Mouse (Mus musculus): ENCODE data around the gene Kmt2d. TPM values are rescaled to one million over a fixed set of nuclear protein-coding genes. Genes with fewer than 3 reads are reported as not detected.
"Not testable (repeated sequence)": the region's sequence is repeated elsewhere in the genome, so short reads cannot be mapped to it uniquely, and the experiment has no call there.

The Kmt2d gene
- polyA plus RNA-seq (2015; fragmentation: Nextera tagmentation; extraction: Ambion mirVana): 12.3 and 13.3 TPM in 2 replicates

DNA sequence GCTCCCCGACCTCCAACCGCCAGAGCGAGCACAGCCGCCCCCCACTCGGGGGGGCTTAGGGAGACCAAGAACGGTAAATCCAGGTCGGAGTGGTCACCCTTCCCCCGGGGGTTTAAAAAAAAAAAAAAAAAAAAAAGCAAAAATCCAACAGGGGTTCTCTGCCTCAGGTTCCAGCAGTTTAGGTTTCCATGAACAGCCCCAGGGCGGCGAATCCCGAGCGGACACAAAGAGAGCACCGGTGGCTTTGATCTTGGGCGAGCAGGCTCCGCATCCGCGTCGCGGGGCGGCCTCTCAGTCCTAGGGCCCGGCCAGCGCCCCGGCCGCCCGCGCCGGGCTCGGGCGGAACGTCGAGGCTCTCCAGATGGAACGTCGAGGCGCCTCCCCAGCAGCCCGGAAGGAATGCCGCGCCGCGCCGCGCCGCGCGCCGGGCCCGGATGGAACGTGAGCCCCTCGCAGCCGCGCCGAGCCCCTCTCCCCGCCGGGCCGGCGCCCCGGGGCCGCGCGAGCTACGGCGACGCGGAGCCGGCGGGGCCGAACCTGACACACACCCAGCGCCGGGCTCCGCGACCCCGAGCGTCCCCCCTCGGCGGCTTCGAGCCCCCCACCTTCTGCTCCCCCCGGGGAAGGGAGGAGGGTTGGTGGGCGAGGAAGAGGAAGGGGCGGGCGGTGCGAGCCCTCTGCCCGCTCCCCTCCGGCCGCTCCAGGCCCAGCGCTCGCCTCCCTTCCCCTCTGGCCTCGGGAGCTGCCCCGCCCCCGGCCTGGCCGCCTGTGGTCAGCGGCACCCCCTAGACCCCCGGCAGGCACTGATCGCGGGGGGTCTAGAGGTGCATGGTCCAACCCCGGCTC, at the start of gene Kmt2d:
Gene Kmt2d (minus strand): TSS at position 135 of the 846 bp plus-strand sequence.
- Histone ChIP-seq H3K4me1 (peaks cover 42% of the 10 kb centered on the region), H3K4me3 (replicated peaks) (peak within 1 kb of the TSS; percentile 99), H3K36me3 (peaks cover 4% of the 10 kb centered on the region), H3K27ac (peak within 1 kb of the TSS; percentile 98), H3K4me2 (peak within 1 kb of the TSS; percentile 97), H3K27me3 (no peaks in the 10 kb centered on the region), H3K9ac (peak within 1 kb of the TSS; percentile 99), H3K9me3 (replicated peaks) (no peaks in the 10 kb centered on the region)
- WGBS: under 1% methylated on average over 70 of the region's 94 CpGs
- peak; percentile 69 for ATAC-seq (replicated peaks; ENCODE audit: low FRiP score)

DNA sequence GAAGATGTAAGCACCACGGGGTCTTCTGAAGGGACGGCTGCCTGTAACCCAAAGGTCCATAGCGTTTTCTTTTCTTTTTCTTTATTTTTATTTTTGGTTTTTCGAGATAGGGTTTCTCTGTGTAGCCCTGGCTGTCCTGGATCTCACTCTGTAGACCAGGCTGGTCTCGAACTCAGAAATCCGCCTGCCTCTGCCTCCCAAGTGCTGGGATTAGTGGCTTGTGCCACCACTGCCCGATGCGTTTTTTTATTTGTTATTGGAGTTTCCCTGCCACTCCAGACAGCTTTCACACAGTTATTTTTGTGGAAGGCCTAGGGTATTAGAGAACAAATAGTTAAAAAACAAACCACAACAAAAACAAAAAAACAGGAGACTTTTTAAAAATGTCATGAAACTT, 47.5 kb upstream of the Kmt2d start:
- H3K4me2 ChIP-seq: peak overlapping the region; percentile 90
- 23% methylated on average over 8 of the region's 8 CpGs for WGBS
- H3K9me3 ChIP-seq (replicated peaks); ATAC-seq (replicated peaks; ENCODE audit: low FRiP score); H3K27me3 ChIP-seq; H3K36me3 ChIP-seq: not testable (repeated sequence)
- H3K4me3 ChIP-seq (replicated peaks): peak overlapping the region; percentile 94
- H3K9ac ChIP-seq: peak overlapping the region; percentile 79
- H3K27ac ChIP-seq: peak overlapping the region; percentile 98
- H3K4me1 ChIP-seq: peaks cover 23% of the 10 kb centered on the region

DNA sequence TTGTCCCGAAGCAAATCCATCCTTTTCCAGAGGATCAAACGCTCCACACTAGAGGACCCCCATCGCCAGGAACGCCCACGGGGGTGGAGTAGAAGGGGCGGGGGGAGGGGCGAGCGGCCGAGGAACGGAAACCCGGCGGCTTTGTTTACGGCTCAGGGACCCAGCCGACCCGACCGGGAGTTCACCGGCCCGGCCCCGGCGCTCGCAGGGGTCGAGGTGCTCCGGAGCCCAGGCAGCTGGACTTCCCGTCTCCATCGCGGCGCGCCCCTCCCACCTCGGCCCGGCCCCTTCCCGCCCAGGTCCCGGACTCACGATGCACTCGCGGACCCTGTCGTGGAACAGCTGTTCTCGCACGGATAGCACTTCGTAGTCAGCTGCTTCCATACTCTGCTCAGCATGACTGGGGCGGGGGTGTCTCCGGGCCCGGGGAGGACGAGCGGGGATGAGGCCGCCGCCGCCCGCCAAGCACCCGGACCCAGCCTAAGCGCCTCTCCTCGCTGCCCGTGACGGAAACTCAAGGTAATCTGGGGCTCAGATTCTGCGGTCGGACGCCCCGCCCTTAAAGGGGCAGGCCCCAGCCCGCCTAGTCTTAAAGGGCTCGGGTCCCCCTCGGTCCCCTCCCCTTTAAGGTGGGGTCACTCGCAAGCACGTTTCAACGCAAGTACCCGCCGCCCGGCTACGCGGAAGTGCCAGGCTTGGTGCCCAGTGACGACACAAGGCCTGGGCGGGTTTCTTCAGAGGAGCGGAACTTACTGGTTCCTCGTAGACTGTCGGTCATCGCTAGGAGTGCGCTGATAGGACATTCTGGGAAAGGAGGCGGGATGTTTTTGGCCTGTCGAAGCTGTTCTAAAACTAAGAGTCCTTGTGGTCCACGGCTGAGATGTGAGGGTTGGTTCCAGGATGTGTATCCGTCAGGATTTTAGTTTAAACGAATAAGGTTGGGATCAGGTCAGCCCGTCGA, 46.8 kb upstream of the Kmt2d start, which contains the start of gene Lmbr1l:
Gene Lmbr1l (minus strand): TSS at position 694 of the 961 bp plus-strand sequence.
- Histone ChIP-seq H3K4me1 (peaks cover 23% of the 10 kb centered on the region), H3K27me3 (no peaks in the 10 kb centered on the region), H3K36me3 (peaks cover 11% of the 10 kb centered on the region), H3K4me3 (replicated peaks) (peak within 1 kb of the TSS; percentile 94), H3K27ac (peak within 1 kb of the TSS; percentile 98), H3K9ac (peak within 1 kb of the TSS; percentile 79), H3K9me3 (replicated peaks) (no peaks in the 10 kb centered on the region), H3K4me2 (peak within 1 kb of the TSS; percentile 90)
- under 1% methylated on average over 76 of the region's 82 CpGs for WGBS
- peak; percentile 98 for ATAC-seq (replicated peaks; ENCODE audit: low FRiP score)

DNA sequence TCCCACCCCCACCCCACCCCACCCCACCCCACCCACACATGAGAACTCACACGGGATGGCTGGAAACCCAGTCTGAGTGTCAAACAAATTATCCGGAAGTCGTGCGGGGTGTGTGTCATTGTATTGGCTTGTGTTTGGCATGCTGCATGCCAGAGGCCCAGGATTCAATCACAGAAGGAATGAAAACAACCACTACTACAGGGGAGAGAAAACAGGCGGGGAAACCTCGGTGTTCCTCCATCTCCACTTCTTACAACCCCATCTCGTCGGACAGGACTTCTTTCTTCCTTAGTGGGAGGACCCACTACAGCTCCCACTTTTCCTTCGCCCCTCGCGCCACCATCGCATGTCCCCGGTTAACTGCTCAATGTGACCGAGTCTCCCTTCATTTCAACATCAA, 46.1 kb upstream of the Kmt2d start:
- peak overlapping the region; percentile 79 for H3K9ac ChIP-seq
- peak overlapping the region; percentile 94 for H3K4me3 ChIP-seq (replicated peaks)
- peaks cover 23% of the 10 kb centered on the region for H3K4me1 ChIP-seq
- no peak for ATAC-seq (replicated peaks; ENCODE audit: low FRiP score)
- peak overlapping the region; percentile 90 for H3K4me2 ChIP-seq
- peaks cover 18% of the 10 kb centered on the region for H3K36me3 ChIP-seq
- no peaks in the 10 kb centered on the region for H3K9me3 ChIP-seq (replicated peaks)
- H3K27ac ChIP-seq: peak overlapping the region; percentile 98
- WGBS: 0% methylated on average over 14 of the region's 14 CpGs
- H3K27me3 ChIP-seq: no peaks in the 10 kb centered on the region

DNA sequence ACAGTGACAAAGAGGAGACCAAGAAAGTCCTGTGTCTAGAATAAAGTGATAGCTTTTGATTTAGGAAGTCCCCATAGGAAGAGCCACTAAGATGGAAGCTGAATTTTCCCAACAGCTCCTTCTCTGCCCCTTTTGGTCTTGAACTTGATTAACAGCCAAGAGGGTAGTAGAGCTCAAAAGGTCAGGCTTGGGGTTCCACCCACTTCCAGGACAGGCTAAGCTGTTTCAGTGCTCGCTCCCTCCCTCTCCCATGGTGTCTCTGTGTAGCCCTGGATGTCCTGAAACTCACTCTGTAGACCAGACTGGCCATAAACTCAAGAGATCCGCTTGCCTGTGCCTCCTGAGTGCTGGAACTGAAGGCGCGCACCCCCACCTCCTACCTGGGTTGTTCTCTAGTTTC, 45.0 kb upstream of the Kmt2d start:
- Histone ChIP-seq H3K9me3 (replicated peaks) (no peaks in the 10 kb centered on the region), H3K4me2 (0 out of 2 replicates have a peak overlapping the region, but pooled peaks have one; percentile 90), H3K4me1 (peaks cover 23% of the 10 kb centered on the region), H3K9ac (no peak overlapping the region), H3K27ac (no peak overlapping the region), H3K36me3 (peaks cover 29% of the 10 kb centered on the region), H3K4me3 (replicated peaks) (0 out of 2 replicates have a peak overlapping the region, but pooled peaks have one; percentile 94), H3K27me3 (no peaks in the 10 kb centered on the region)
- ATAC-seq (replicated peaks; ENCODE audit: low FRiP score): no peak
- WGBS: 75% methylated on average over 4 of the region's 4 CpGs

DNA sequence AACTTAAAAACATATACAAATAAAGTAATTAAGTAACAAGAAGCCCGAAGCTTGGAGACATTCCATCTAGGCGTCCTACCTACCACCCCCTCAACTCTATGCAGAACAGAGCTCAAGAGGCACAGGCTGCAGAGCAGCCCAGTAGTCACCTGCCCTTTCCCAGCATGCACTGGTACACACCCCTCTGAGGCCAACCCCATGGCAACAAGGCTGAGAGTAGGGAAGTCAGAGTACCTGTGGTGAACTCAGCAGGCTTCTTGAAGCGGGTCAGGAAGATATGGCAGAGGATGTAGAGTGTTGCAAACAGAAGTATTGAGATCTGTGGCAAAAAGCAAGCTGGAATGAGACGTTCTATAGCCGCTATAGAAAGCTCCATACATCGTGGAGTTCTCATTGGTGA, 43.9 kb upstream of the Kmt2d start:
- H3K4me3 ChIP-seq (replicated peaks): no peak overlapping the region
- H3K27me3 ChIP-seq: no peaks in the 10 kb centered on the region
- no peak overlapping the region for H3K27ac ChIP-seq
- 89% methylated on average over 6 of the region's 6 CpGs for WGBS
- no peak for ATAC-seq (replicated peaks; ENCODE audit: low FRiP score)
- H3K9me3 ChIP-seq (replicated peaks): no peaks in the 10 kb centered on the region
- H3K4me2 ChIP-seq: no peak overlapping the region
- H3K9ac ChIP-seq: no peak overlapping the region
- peaks cover 40% of the 10 kb centered on the region for H3K36me3 ChIP-seq
- peaks cover 23% of the 10 kb centered on the region for H3K4me1 ChIP-seq

GRCm38 (mm10) chr15:98904692-98905091, 33.7 kb upstream of the Kmt2d start:
- Histone ChIP-seq H3K36me3 (peaks cover 63% of the 10 kb centered on the region), H3K4me3 (replicated peaks) (no peak overlapping the region), H3K9me3 (replicated peaks) (no peaks in the 10 kb centered on the region), H3K4me1 (no peaks in the 10 kb centered on the region), H3K9ac (no peak overlapping the region), H3K4me2 (no peak overlapping the region), H3K27ac (no peak overlapping the region), H3K27me3 (peaks cover 13% of the 10 kb centered on the region; the same call in 1 of the 2 replicates)
- WGBS: 27% methylated on average over 10 of the region's 10 CpGs
- ATAC-seq (replicated peaks; ENCODE audit: low FRiP score): 0 out of 2 replicates have a peak, but pooled peaks have one; percentile 25

- Histone ChIP-seq H3K27ac (no peak overlapping the region), H3K4me3 (replicated peaks) (no peak overlapping the region)
- 90% methylated on average over 2 of the region's 2 CpGs for WGBS
These were observed 31.6 kb upstream of the Kmt2d start for GRCm38 (mm10) chr15:98902600-98902999.

DNA sequence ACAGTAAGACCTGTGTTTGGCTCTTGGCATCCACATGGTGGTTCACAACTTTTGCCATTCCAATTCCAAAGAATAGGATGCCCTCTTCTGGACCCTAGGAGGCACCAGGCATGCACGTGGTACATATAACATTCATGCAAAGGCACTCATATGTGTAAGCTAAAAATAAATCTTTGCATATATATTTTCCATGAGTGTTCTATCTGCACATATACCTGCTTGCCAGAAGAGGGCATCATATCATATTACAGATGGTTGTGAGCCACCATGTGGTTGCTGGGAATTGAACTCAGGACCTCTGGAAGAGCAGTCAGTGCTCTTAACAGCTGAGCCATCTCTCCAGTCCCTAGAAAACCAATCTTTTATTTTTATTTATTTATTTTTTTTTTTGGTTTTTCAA, 30.5 kb upstream of the Kmt2d start:
- H3K4me2 ChIP-seq: no peak overlapping the region
- H3K4me1 ChIP-seq: peaks cover 20% of the 10 kb centered on the region
- ATAC-seq (replicated peaks; ENCODE audit: low FRiP score): no peak
- peaks cover 33% of the 10 kb centered on the region for H3K36me3 ChIP-seq
- WGBS: 56% methylated on average over 1 of the region's 1 CpGs
- H3K27ac ChIP-seq: no peak overlapping the region
- peaks cover 44% of the 10 kb centered on the region for H3K27me3 ChIP-seq
- H3K9ac ChIP-seq: no peak overlapping the region
- H3K4me3 ChIP-seq (replicated peaks): no peak overlapping the region
- H3K9me3 ChIP-seq (replicated peaks): no peaks in the 10 kb centered on the region

More at GRCm38 (mm10) chr15:98902600-98902999, 31.6 kb upstream of the Kmt2d start:
- Histone ChIP-seq H3K27me3 (peaks cover 34% of the 10 kb centered on the region), H3K36me3 (peaks cover 42% of the 10 kb centered on the region), H3K9ac (no peak overlapping the region), H3K9me3 (replicated peaks) (no peaks in the 10 kb centered on the region), H3K4me1 (peaks cover 12% of the 10 kb centered on the region), H3K4me2 (no peak overlapping the region)
- ATAC-seq (replicated peaks; ENCODE audit: low FRiP score): no peak

DNA sequence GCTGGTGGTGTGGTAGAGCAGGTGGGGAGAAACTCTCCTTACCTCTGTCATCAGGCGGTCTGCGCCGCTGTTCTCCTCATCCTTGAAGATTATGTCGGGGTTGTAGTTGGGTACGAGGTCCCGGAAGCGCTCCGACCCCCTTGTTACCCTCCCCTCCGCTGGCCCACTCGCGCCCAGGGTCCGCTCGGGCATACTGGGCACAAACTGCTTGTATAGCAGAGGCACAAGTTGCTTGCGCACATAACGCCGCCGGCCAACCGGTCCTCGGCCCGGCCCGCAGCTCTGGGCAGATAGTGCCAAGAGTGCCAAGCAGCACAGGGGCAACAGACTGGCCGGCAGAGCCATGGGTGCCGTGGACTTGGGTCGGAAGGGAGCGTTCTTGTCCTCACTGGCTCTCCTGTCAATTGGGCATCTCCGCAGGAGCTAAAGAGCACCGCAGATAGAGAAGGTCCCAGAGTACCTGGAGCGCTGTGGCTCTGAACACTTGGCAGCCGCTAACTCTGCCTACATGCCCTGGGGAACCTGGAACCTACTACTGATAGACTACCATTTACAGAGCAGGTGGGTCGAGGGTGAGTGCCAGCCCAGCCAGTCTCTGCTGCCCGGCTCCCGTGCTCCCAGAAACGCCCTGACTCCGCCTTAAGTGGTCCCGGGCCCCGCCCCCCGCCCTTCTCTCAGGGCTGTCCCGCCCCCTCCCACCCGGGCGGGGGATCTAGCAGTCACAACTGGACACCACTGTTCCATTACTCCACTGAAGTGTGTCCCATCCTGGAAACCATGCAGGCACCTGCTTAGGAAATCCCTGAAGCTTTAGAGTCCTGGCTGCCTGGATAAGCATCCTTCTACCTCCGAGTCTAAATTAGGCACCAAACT, 27.2 kb upstream of the Kmt2d start, which contains the start of gene Dhh:
Gene Dhh (minus strand): TSS at position 613 of the 873 bp plus-strand sequence.
- WGBS: 1% methylated on average over 41 of the region's 41 CpGs
- H3K27ac ChIP-seq: no peak within 1 kb of the TSS
- H3K4me2 ChIP-seq: peak within 1 kb of the TSS; percentile 62
- peak within 1 kb of the TSS; percentile 8; the same call in 1 of the 2 replicates for H3K9ac ChIP-seq
- peak within 1 kb of the TSS; percentile 34 for H3K4me3 ChIP-seq (replicated peaks)
- H3K4me1 ChIP-seq: peaks cover 50% of the 10 kb centered on the region
- ATAC-seq (replicated peaks; ENCODE audit: low FRiP score): peak; percentile 52
- no peaks in the 10 kb centered on the region for H3K9me3 ChIP-seq (replicated peaks)
- peaks cover 3% of the 10 kb centered on the region for H3K36me3 ChIP-seq
- peaks cover 78% of the 10 kb centered on the region for H3K27me3 ChIP-seq

- no peaks in the 10 kb centered on the region for H3K36me3 ChIP-seq
- H3K9ac ChIP-seq: no peak overlapping the region
- H3K27me3 ChIP-seq: peaks cover 85% of the 10 kb centered on the region
- H3K4me1 ChIP-seq: peaks cover 50% of the 10 kb centered on the region
- no peaks in the 10 kb centered on the region for H3K9me3 ChIP-seq (replicated peaks)
- ATAC-seq (replicated peaks; ENCODE audit: low FRiP score): no peak
- WGBS: 2% methylated on average over 10 of the region's 10 CpGs
- peak overlapping the region; percentile 62 for H3K4me2 ChIP-seq
- peak overlapping the region; percentile 34 for H3K4me3 ChIP-seq (replicated peaks)
- no peak overlapping the region for H3K27ac ChIP-seq
These were observed 26.5 kb upstream of the Kmt2d start for GRCm38 (mm10) chr15:98897495-98897894.

Data from kidney, embryonic 15.5 days (tissue).